Mouse (Mus musculus): ENCODE results near the gene 4933430I17Rik. TPM values are rescaled to one million over a fixed set of nuclear protein-coding genes. Genes with fewer than 3 reads are reported as not detected.
"Not testable (repeated sequence)": the region's sequence is repeated elsewhere in the genome, so short reads cannot be mapped to it uniquely, and the experiment has no call there.

4933430I17Rik gene
- 0.73 and 0.93 TPM in 2 replicates for polyA plus RNA-seq (2016; fragmentation: Nextera tagmentation; extraction: Ambion mirVana)

- Histone ChIP-seq H3K4me1 (replicated peaks) (peaks cover 12% of the 10 kb centered on the region), H3K4me3 (replicated peaks) (peak within 1 kb of the TSS; percentile 84), H3K27ac (peak within 1 kb of the TSS; percentile 92), H3K9me3 (no peaks in the 10 kb centered on the region), H3K4me2 (peak within 1 kb of the TSS; percentile 90), H3K27me3 (no peaks in the 10 kb centered on the region), H3K36me3 (peaks cover 18% of the 10 kb centered on the region; the same call in 1 of the 2 replicates), H3K9ac (replicated peaks) (peak within 1 kb of the TSS; percentile 85)
- under 1% methylated on average over 59 of the region's 59 CpGs for WGBS
- ATAC-seq (ENCODE audit: insufficient number of reproducible peaks, insufficient read depth, low FRiP score, low TSS enrichment, low read depth): peak; percentile 98
Observed at GRCm38 (mm10) chr4:62524651-62525488, at the start of gene 4933430I17Rik, which contains the start of gene Pole3. Gene 4933430I17Rik (plus strand): TSS chr4:62525369. Gene Pole3 (minus strand): TSS chr4:62525068.

DNA sequence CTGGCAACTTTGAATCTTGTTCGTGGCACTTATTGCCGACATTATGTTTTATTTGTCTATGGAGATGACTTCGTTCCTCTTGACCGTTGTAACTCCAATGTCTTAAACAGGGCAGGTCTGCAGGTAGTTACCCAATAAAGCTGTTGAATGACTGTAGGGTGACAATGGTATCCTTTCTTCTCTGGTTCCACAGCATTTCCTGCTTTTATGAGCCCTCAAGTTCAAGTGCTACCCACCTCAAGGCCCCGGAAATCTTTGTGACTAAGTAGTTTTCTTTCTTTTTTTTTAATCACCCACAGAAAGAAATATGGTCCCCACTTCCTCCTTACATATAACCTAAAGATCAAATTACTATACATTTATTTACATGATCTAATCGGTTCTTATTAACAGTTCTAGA is 49.4 kb upstream of the 4933430I17Rik start:
- H3K36me3 ChIP-seq: no peaks in the 10 kb centered on the region
- H3K27ac ChIP-seq: no peak overlapping the region
- H3K4me1 ChIP-seq (replicated peaks): peaks cover 11% of the 10 kb centered on the region
- no peak overlapping the region for H3K4me2 ChIP-seq
- no peak for ATAC-seq (ENCODE audit: insufficient number of reproducible peaks, insufficient read depth, low FRiP score, low TSS enrichment, low read depth)
- H3K4me3 ChIP-seq (replicated peaks): no peak overlapping the region
- peaks cover 23% of the 10 kb centered on the region for H3K27me3 ChIP-seq
- WGBS: 83% methylated on average over 6 of the region's 6 CpGs
- no peak overlapping the region for H3K9ac ChIP-seq (replicated peaks)
- no peaks in the 10 kb centered on the region for H3K9me3 ChIP-seq

DNA sequence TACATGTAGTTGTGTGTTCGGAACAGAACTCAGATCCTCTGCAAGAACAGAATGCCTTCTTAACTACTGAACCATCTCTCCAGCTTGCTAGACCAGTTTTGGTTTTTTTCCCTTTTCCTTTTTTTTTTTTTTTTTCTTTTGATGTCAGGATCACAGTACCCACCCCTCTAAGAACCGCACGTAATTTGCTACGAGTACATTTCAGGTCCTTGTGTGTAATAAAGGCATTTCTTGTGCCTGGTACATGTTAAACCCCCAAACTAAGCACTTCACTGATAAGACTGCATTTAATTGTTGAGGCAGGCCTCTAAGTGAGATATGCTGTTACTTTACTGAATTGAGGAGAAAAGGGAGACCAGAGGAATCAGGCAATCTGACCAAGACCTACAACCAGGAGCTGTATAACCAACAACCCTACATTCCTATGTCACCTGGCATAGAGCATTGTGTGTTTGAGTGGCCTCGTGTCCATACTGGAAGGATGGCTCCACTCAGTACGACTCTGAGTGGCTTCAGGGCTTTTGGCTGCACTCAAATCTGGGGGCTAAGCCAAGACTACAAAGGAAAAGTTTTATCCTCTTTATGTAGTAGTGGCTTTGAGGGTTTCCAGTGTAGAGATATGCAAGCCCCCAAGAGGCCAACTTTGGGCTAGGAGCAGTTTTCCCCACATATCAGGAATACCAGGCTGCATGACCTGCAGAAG is 47.5 kb upstream of the 4933430I17Rik start:
- Histone ChIP-seq H3K4me1 (replicated peaks) (peaks cover 12% of the 10 kb centered on the region), H3K27me3 (peaks cover 42% of the 10 kb centered on the region), H3K4me3 (replicated peaks) (no peak overlapping the region), H3K4me2 (no peak overlapping the region), H3K36me3 (no peaks in the 10 kb centered on the region), H3K9me3 (no peaks in the 10 kb centered on the region), H3K27ac (no peak overlapping the region), H3K9ac (replicated peaks) (no peak overlapping the region)
- 80% methylated on average over 6 of the region's 6 CpGs for WGBS
- ATAC-seq (ENCODE audit: insufficient number of reproducible peaks, insufficient read depth, low FRiP score, low TSS enrichment, low read depth): no peak

- H3K4me2 ChIP-seq: peak overlapping the region; percentile 83
- H3K36me3 ChIP-seq; H3K9me3 ChIP-seq; H3K27ac ChIP-seq; ATAC-seq (ENCODE audit: insufficient number of reproducible peaks, insufficient read depth, low FRiP score, low TSS enrichment, low read depth); H3K9ac ChIP-seq (replicated peaks): not testable (repeated sequence)
- H3K4me1 ChIP-seq (replicated peaks): peaks cover 12% of the 10 kb centered on the region
- H3K4me3 ChIP-seq (replicated peaks): peak overlapping the region; percentile 48
- peaks cover 42% of the 10 kb centered on the region for H3K27me3 ChIP-seq
- WGBS: 14% methylated on average over 11 of the region's 11 CpGs
Observed at GRCm38 (mm10) chr4:62479593-62479936, 45.6 kb upstream of the 4933430I17Rik start.

- peak within 1 kb of the TSS; percentile 83 for H3K4me2 ChIP-seq
- peaks cover 42% of the 10 kb centered on the region for H3K27me3 ChIP-seq
- H3K27ac ChIP-seq: no peak within 1 kb of the TSS
- H3K4me3 ChIP-seq (replicated peaks): peak within 1 kb of the TSS; percentile 48
- H3K9me3 ChIP-seq: no peaks in the 10 kb centered on the region
- H3K36me3 ChIP-seq: no peaks in the 10 kb centered on the region
- peak; percentile 42; the same call in 1 of the 2 replicates for ATAC-seq (ENCODE audit: insufficient number of reproducible peaks, insufficient read depth, low FRiP score, low TSS enrichment, low read depth)
- peaks cover 12% of the 10 kb centered on the region for H3K4me1 ChIP-seq (replicated peaks)
- H3K9ac ChIP-seq (replicated peaks): peak within 1 kb of the TSS; percentile 34; the same call in 1 of the 2 replicates
- 2% methylated on average over 69 of the region's 71 CpGs for WGBS
Observed at GRCm38 (mm10) chr4:62479937-62480708, 45.0 kb upstream of the 4933430I17Rik start, which contains the start of gene Bspry. Gene Bspry (plus strand): TSS chr4:62480053.

DNA sequence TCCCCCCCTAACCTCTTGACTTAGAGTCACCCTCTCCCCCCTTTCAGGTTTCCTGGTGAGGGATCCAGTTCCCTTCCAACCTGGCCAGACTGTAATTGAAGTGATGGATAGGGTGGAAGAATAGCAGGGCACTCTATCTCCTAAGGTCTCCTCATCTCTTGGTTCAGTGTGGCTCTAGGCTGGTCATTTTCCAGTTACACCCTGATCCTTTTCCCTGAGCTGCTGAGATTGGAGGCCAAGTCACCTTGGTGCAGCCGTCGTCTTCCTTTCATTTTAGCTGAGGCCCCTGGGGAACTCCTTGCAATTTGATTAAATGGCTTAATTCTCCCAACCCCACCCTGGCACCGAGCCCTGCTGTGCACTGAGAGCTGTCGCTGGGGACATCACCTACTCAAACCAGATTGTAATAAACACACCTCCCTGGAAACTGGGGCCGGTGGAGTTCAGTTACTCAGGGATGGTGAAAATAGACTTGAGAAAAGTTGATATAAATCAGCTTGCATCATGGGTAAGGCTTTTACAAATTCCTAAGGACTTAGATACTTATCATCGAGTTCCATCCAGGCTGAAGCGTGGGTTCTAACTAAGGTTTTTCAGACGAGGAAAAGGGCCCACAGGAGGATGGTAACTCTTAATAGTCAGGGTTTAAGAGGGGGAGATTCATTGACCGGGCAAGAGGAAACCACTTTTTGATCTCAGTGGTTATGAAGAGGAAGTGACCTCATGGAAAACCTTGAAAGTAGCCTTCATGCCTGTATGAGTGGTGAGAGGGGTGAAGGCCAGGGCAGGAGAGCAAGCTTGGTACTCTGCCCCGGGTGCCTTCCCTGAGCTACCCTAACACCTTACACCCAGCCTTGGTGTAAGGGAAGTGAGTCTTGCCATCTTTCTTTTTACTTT is 44.2 kb upstream of the 4933430I17Rik start:
- no peak for ATAC-seq (ENCODE audit: insufficient number of reproducible peaks, insufficient read depth, low FRiP score, low TSS enrichment, low read depth)
- Histone ChIP-seq H3K4me3 (replicated peaks) (no peak overlapping the region), H3K9ac (replicated peaks) (no peak overlapping the region), H3K4me1 (replicated peaks) (peaks cover 12% of the 10 kb centered on the region), H3K9me3 (no peaks in the 10 kb centered on the region), H3K27ac (no peak overlapping the region), H3K36me3 (no peaks in the 10 kb centered on the region), H3K4me2 (peak overlapping the region; percentile 83; the same call in 1 of the 2 replicates), H3K27me3 (peaks cover 42% of the 10 kb centered on the region)
- 53% methylated on average over 10 of the region's 10 CpGs for WGBS

DNA sequence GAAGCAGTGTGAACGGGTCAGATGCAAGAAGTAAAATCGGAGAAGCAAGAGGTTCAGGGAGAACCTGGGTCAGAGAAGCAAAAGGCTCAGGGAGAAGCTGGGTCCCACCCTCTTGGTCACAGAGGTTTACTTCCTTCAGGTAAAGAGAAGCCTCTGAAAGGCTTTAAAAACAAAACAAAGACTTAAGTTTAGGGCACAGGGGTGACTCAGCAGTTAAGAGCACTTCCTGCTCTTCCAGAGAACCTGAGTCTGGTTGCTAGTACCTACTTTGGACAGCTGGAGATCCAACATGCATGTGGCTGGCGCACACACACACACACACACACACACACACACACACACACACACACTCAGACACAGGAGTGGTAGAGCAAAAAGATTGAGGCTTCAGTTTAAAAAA is 40.2 kb upstream of the 4933430I17Rik start:
- Histone ChIP-seq H3K4me2 (no peak overlapping the region), H3K4me3 (replicated peaks) (no peak overlapping the region), H3K9ac (replicated peaks) (no peak overlapping the region), H3K36me3 (no peaks in the 10 kb centered on the region), H3K4me1 (replicated peaks) (peaks cover 4% of the 10 kb centered on the region), H3K27me3 (peaks cover 27% of the 10 kb centered on the region), H3K9me3 (no peaks in the 10 kb centered on the region), H3K27ac (no peak overlapping the region)
- ATAC-seq (ENCODE audit: insufficient number of reproducible peaks, insufficient read depth, low FRiP score, low TSS enrichment, low read depth): no peak
- WGBS: 70% methylated on average over 3 of the region's 3 CpGs

DNA sequence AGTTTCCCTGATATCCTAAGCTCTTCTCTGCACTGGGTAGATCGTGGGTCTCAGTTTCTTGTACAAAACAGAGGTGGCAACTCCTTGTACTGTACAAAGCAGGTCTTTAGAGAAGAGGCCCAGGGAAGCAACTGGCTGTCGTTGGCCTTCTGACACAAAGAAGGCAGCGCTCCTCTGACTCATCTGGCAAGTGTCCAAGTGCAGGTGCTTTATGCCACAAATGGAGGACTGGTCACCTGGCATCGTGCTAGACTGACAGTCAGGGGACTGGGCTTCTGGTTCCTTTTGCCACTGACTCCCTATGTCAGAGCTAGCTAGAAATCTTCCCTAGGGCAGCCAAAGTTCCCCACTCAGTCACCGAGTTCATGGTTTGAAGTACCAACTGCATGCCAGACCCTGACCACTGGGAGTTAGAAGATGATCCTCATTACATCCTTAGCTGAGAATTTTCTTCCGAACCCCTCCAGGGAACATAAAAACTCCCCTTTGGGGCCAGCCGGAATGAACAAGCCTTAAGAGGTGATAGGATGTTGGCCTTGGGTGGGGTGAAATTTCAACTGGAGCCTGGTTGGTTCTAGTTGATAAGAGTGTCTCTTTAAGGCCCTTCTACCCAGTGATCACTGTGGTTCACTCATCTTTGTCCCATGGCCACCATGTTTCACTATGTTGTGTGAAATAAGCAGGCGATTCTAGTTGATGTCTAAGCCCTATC is 39.6 kb upstream of the 4933430I17Rik start:
- Histone ChIP-seq H3K4me2 (no peak overlapping the region), H3K27ac (no peak overlapping the region), H3K9ac (replicated peaks) (no peak overlapping the region), H3K4me3 (replicated peaks) (no peak overlapping the region), H3K9me3 (no peaks in the 10 kb centered on the region), H3K4me1 (replicated peaks) (0 out of 2 replicates have a peak, but pooled peaks cover 2% of the 10 kb centered on the region), H3K27me3 (peaks cover 20% of the 10 kb centered on the region), H3K36me3 (no peaks in the 10 kb centered on the region)
- ATAC-seq (ENCODE audit: insufficient number of reproducible peaks, insufficient read depth, low FRiP score, low TSS enrichment, low read depth): no peak
- WGBS: 86% methylated on average over 8 of the region's 8 CpGs

DNA sequence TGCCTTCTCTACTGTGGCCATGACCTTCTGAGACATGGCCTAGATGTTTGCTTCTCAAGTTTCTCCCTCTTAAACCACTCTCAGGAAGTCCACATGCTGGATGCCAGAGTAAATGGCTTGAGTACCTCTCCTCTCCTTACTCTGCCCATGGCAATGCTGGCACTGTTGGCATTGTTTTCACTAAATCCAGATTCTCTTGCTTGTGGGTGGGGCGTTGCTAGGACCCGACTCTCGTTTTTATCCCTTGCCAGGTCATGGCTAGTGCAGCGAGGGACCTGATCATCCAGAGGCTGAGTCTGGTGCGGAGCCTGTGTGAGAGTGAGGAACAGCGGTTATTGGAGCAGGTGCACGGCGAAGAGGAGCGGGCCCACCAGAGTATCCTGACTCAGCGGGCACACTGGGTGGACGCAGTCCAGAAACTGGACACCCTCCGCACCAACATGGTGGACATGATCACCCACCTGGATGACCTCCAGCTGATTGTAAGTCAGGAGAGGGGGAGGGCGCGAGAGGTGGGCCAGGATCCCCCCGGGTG is 38.9 kb upstream of the 4933430I17Rik start:
- WGBS: 91% methylated on average over 15 of the region's 15 CpGs
- H3K4me2 ChIP-seq: no peak overlapping the region
- ATAC-seq (ENCODE audit: insufficient number of reproducible peaks, insufficient read depth, low FRiP score, low TSS enrichment, low read depth): no peak

More for the DNA sequence above, 38.9 kb upstream of the 4933430I17Rik start:
- Histone ChIP-seq H3K9ac (replicated peaks) (no peak overlapping the region), H3K27me3 (peaks cover 14% of the 10 kb centered on the region), H3K4me3 (replicated peaks) (no peak overlapping the region), H3K4me1 (replicated peaks) (no peaks in the 10 kb centered on the region), H3K9me3 (no peaks in the 10 kb centered on the region), H3K27ac (no peak overlapping the region), H3K36me3 (no peaks in the 10 kb centered on the region)

Measured in limb, embryonic 12.5 days (tissue).